Mouse (Mus musculus) kidney, adult 2 months (tissue): ENCODE results near the gene Psmd4. TPM values are rescaled to one million over a fixed set of nuclear protein-coding genes. Genes with fewer than 3 reads are reported as not detected.
A peak's percentile ranks its signal among the peaks of the same experiment; 100 is the strongest.
"Not testable (repeated sequence)": the region's sequence is repeated elsewhere in the genome, so short reads cannot be mapped to it uniquely, and the experiment has no call there.

Experiments
- DNase-seq: peaks from one replicate; pipeline ENCODE4 v3.0.0; 2021
- H3K27ac ChIP-seq: fragments of 200-500 bp; 2 replicates; pipeline ENCODE4 v1.5.1; 2012; ENCODE audit warnings: low read depth, low read length, control low read depth, inconsistent platforms; ENCODE audit not compliant: insufficient read depth
- H3K27me3 ChIP-seq: fragments of 200-500 bp; replicated peaks from 2 replicates; pipeline ENCODE4 v1.6.1; 2012; ENCODE audit warnings: mild to moderate bottlenecking, moderate library complexity, low read length, inconsistent platforms; ENCODE audit not compliant: control insufficient read depth, insufficient read depth
- H3K36me3 ChIP-seq: fragments of 200-500 bp; 2 replicates; pipeline ENCODE4 v1.6.1; 2012; ENCODE audit warnings: mild to moderate bottlenecking, moderate library complexity, low read length, inconsistent platforms; ENCODE audit not compliant: control insufficient read depth, insufficient read depth
- H3K4me1 ChIP-seq: fragments of 200-500 bp; 2 replicates; pipeline ENCODE4 v1.6.1; 2011; ENCODE audit warnings: low read length; ENCODE audit not compliant: control insufficient read depth, insufficient read depth
- H3K4me3 ChIP-seq: fragments of 200-500 bp; 2 replicates; pipeline ENCODE4 v1.5.1; 2011; ENCODE audit warnings: mild to moderate bottlenecking, low read depth, low read length, control low read depth; ENCODE audit not compliant: insufficient read depth
- CTCF ChIP-seq: fragments of 200-500 bp; conservative IDR thresholded peaks from 2 replicates; pipeline ENCODE4 v1.5.1; 2011; ENCODE audit warnings: low read depth, mild to moderate bottlenecking, control low read depth, low read length, moderate library complexity, mixed read lengths; ENCODE audit not compliant: insufficient read depth, insufficient read length
- POLR2A ChIP-seq: fragments of 200-500 bp; IDR thresholded peaks from one replicate; pipeline ENCODE4 v1.6.1; 2011; ENCODE audit warnings: low read depth, low read length, control low read depth
- WGBS: fragments of 180-500 bp; shearing (Covaris S2); methylation state at CpG from one replicate; pipeline ENCODE4 v1.1.7; 2018; 5-methylcytosine and 5-hydroxymethylcytosine counted together
- polyA plus RNA-seq: library from polyadenylated mRNA; depleted of rRNA; stranded (reverse); fragments of >200 nt; gene quantifications from 2 replicates; pipeline ENCODE4 v1.2.3, GENCODE M21; 2012

Gene Psmd4
- polyA plus RNA-seq, 1 experiment = 136 TPM

DNA sequence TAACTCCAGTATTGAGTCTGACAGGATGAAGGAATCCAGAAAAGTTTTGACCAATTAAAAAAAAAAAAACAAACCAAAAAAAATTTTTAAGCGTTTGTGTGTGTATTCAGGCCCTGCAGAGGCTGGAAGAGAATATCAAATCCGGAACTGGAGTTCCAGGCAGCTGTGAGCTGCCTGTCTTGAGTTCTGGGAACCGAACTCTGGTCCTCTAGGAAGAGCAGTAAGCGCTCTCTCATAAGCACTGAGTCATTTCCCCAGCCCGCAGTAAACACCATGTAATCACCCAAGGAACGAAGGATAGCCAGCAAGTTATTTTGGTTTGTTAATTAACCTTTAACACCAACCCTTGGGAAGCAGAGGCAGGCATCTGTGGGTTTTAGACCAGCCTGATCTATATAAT, 837 bp upstream of the Psmd4 start:
- Histone ChIP-seq H3K4me3 (no peak overlapping the region), H3K36me3 (no peaks in the 10 kb centered on the region), H3K27me3 (no peaks in the 10 kb centered on the region), H3K4me1 (peaks cover 9% of the 10 kb centered on the region; the same call in 1 of the 2 replicates), H3K27ac (no peak overlapping the region)
- no peak for TF ChIP-seq POLR2A
- no peak for TF ChIP-seq CTCF
- no peak for DNase-seq
- WGBS = 59% methylated on average over 6 of the region's 6 CpGs

DNA sequence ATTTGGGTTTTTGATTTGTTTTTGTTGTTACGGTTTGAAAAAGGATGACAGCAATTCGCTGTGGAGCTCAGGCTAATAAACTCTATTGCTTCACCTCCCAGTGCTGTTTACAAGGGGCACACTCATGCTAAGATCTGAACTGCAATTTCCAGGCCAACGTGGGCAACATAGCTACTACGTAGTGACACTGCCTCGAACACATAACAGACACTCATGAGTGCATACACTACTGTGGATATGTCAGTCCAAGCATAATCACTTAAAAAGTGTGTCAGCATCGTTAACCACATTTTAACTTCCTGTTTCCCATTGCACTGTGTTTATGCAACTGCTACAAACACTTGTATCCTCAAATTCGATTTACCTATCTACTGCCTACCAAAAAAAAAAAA, 420 bp upstream of the Psmd4 start:
- no peaks in the 10 kb centered on the region for H3K36me3 ChIP-seq
- H3K4me3 ChIP-seq = peak overlapping the region; percentile 36
- H3K27ac ChIP-seq = peak overlapping the region; percentile 77
- 11% methylated on average over 7 of the region's 7 CpGs for WGBS
- peaks cover 9% of the 10 kb centered on the region; the same call in 1 of the 2 replicates for H3K4me1 ChIP-seq
- no peaks in the 10 kb centered on the region for H3K27me3 ChIP-seq
- TF ChIP-seq POLR2A (no peak), CTCF (no peak)
- DNase-seq = no peak

DNA sequence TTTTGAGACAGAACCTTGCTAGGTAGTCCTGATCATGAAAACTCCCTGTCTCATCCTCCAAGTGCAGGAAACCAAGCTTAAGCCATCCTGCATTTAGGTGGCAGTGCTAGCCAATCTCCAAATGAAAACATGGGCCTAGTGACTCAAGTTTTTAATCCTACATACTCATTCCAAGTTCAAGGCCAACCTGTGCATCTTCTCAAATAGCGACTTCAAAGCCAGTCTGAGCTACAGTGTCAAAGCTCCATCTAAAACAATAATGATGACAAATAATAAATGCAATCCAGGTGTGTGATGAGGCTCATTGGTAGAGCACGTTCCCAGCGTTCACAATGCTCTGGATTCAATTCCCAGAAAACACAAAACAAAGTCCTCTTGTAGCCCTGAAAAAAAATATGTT, 789 bp downstream of the Psmd4 start:
- no peak overlapping the region for H3K27ac ChIP-seq

DNA sequence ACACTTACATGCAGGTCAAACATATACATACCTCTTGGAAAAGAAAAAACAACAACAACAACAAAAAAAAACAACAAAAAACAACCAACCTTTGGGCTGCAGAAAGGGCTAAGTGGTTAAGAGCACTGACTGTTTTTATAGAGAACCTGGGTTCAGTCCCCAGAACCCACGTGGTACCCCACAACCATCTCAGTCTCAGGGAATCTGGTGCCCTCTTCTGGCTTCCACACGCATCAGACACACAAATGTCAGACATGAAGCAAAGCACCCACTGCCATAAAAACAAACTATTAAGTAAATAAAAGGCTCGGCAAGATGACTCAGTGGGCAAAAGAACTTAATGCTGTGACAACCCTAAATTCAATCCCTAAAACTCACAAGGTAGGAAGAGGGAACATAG, 12.5 kb downstream of the Psmd4 start:
- DNase-seq = no peak
- TF ChIP-seq CTCF (0 out of 2 replicates have a peak, but pooled peaks have one; percentile 15), POLR2A (no peak)
- Histone ChIP-seq H3K36me3 (peaks cover 10% of the 10 kb centered on the region), H3K27me3 (no peaks in the 10 kb centered on the region), H3K4me3 (no peak overlapping the region), H3K27ac (no peak overlapping the region), H3K4me1 (no peaks in the 10 kb centered on the region)
- WGBS = 65% methylated on average over 3 of the region's 3 CpGs

More for the DNA sequence above, 789 bp downstream of the Psmd4 start:
- H3K4me3 ChIP-seq = peak overlapping the region; percentile 90
- TF ChIP-seq CTCF = no peak
- no peak for TF ChIP-seq POLR2A
- peaks cover 9% of the 10 kb centered on the region; the same call in 1 of the 2 replicates for H3K4me1 ChIP-seq
- DNase-seq = no peak
- WGBS = 10% methylated on average over 3 of the region's 3 CpGs
- no peaks in the 10 kb centered on the region for H3K27me3 ChIP-seq
- H3K36me3 ChIP-seq = no peaks in the 10 kb centered on the region

DNA sequence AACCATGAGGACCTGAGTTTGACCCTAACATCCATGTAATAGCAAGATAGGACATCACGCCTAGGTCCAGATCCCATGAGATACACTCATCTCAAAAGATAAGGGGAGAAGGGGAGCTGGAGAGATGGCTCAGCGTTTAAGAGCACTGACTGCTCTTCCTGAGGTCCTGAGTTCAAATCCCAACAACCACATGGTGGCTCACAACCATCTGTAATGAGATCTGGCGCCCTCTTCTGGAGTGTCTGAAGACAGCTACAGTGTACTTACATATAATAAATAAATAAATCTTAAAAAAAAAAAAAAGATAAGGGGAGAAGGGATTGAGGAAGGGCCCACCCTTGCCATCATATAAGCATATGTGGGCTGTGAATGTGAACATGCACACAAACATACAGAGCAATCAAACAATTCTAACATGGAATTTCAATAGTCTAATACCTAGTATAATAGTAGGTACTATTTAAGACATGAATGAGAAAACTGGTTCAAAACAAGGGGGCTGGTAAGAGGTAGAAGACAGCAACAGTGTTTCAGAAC, 13.1 kb downstream of the Psmd4 start:
- WGBS = 73% methylated on average over 3 of the region's 3 CpGs
- not testable (repeated sequence) for H3K4me1 ChIP-seq, DNase-seq, H3K4me3 ChIP-seq, H3K27ac ChIP-seq, H3K27me3 ChIP-seq, H3K36me3 ChIP-seq

DNA sequence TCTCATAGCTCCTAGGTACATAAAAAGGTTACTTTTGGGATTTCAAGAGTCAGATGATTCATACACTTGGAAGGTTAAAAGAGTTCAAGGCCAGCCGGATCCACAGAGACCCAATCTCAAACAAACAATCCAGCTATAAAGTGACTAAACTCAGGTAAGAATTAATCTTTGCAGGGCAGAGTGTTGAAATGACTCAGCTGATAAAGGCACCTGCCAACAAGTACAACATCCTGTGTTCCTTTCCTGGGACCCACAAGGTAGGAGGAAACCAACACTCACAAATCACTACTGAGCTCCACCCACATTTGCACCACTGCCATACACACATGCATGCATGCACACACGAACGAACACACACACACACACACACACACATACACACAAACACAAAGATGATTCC, 13.8 kb downstream of the Psmd4 start:
- TF ChIP-seq CTCF (no peak), POLR2A (no peak)
- H3K4me1 ChIP-seq = no peaks in the 10 kb centered on the region
- H3K27me3 ChIP-seq = no peaks in the 10 kb centered on the region
- DNase-seq = no peak
- H3K4me3 ChIP-seq = no peak overlapping the region
- no peak overlapping the region for H3K27ac ChIP-seq
- WGBS = 57% methylated on average over 3 of the region's 3 CpGs
- peaks cover 8% of the 10 kb centered on the region for H3K36me3 ChIP-seq

DNA sequence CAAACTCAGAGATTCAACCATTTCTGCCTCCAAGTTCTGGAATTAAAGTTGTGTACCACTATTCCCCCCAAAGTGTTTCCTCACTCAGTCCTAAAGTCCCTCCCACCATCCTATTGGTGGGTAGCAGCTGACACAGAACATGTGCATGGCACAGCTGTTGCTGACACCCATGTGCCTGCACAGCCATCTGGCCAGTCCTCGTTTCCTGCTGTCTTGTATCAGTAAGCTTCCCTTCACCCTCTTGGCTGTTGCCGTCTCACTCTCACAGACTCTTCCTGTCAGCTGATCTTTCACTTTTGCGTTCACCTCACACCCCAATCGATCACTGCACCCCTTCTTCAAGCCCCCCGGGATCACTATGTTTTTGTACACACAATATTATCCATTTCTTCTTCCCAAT, 14.7 kb downstream of the Psmd4 start:
- 47% methylated on average over 5 of the region's 5 CpGs for WGBS
- no peaks in the 10 kb centered on the region for H3K4me1 ChIP-seq
- H3K36me3 ChIP-seq = peaks cover 2% of the 10 kb centered on the region; the same call in 1 of the 2 replicates
- no peak overlapping the region for H3K27ac ChIP-seq
- no peak overlapping the region for H3K4me3 ChIP-seq
- DNase-seq = no peak
- no peaks in the 10 kb centered on the region for H3K27me3 ChIP-seq
- TF ChIP-seq CTCF (no peak), POLR2A (no peak)
